Mouse (Mus musculus): ENCODE measurements around the gene Ago1.
A peak's percentile ranks its signal among the peaks of the same experiment; 100 is the strongest.

Gene Ago1

DNA sequence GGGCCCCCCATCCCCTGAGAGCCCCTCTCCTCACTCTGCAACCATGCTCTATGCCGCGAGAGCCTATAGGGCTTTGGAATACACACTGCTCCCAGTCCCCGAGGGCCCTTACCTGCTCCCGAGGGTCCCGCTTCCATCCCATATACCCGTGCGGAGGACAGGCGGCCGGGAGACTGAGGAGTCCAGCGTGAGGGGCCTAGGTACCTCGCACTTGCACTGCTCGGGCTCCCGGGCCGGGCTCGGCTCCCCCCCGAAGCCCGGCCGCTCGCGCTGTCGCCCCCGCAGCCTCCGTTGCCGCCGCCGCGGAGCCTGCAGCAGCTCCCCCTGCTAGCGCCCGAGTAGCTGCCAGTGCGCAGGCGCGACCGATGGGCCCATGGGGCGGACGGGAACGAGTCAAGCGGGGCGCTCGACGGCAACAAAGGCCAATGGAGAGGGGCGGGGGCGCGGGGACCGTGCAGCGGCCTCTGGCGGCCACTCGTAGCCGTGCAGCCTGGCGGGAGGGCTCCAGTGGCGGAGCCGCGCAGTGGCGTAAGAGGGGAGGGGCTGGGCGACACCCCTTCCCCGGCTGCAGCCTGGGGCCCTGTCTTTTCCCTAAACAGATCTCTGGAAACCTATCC lies at the start of gene Ago1:
Gene Ago1, minus strand, starts transcription at position 299 of the 617 bp plus-strand sequence.
- DNase-seq (ENCODE audit: low read depth), result peak; percentile 88

- no peak for DNase-seq (ENCODE audit: low read depth)
These were observed 44.1 kb upstream of the Ago1 start for GRCm38 (mm10) chr4:126512308-126513066.

- DNase-seq (ENCODE audit: low read depth), result no peak
These were observed 42.6 kb upstream of the Ago1 start for GRCm38 (mm10) chr4:126511013-126511412.

DNA sequence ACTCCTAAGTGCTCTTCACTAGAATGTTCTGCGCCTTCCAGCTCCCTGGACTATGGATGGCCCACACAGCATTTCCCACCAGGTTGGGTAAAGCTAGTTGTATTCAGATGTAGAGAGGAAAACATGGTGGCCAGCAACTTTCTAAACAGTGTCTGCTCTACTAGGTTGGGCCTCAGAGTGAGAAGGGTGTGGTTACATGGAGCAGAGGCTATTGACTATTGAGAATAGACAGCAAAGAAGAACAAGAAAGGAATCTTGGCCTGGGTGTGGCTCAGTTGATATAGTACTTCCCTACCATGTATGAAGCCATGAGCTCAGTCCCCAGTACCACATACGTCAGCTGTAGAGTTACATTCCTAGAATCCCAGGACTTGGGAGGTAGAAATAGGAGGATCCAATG lies 40.7 kb upstream of the Ago1 start:
- DNase-seq (ENCODE audit: low read depth), result no peak

GRCm38 (mm10) chr4:126508110-126508899 lies 39.9 kb upstream of the Ago1 start:
- DNase-seq (ENCODE audit: low read depth), result no peak

DNA sequence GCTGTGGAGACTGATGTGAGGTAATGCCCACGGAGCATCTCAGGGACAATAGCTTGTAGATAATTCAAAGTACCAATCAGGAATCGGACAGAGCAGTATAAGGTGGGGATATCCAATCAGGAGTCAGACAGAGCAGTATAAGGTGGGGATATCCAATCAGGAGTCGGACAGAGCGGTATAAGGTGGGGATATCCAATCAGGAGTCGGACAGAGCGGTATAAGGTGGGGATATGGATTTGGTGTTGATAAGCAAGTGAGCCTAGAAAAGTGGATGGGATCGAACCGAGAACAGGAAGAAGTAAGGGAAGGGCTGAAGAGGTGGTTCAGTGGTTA lies 34.6 kb upstream of the Ago1 start:
- DNase-seq (ENCODE audit: low read depth), result no peak

- no peak for DNase-seq (ENCODE audit: low read depth)
These were observed 34.0 kb upstream of the Ago1 start for GRCm38 (mm10) chr4:126502141-126502976.

DNA sequence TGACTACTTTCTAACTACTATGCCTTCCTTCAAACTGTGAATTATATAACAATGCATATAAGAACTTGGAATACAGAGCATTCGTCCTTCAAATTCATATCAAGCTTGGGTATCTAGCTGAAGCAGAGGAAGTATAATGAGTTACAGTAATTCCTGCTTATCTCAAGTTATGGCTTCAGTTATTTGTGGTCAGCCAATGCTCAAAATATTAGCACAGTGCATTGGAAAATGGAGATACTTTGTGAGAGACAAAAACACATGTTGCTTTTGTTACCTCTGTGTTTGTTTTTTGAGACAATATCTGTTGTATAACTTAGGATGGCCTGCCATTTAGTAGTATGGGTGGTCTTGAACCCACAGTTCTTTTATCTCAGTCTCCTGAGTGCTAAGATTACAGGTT lies 30.2 kb upstream of the Ago1 start:
- no peak for DNase-seq (ENCODE audit: low read depth)

DNA sequence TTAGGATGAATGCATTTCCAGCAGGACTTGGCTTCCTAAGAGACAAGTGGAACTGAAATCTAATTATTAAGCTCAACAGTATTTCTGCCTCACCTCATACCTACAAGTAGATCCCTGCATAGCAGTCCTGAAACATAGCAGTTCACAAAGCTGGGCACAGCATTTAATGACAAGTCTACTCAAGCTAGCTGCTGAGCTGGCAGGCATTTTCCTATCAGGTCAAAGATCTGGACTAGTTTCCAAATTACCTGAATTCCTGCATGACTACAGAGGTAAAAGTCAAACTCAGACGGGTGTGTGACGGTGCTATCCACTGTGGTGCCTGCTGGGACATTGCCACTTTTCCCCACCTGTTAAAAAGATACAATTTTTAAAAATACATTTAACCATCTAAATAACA lies 28.6 kb upstream of the Ago1 start:
- DNase-seq (ENCODE audit: low read depth), result no peak

- no peak for DNase-seq (ENCODE audit: low read depth)
These were observed 27.8 kb upstream of the Ago1 start for GRCm38 (mm10) chr4:126495942-126496790.

GRCm38 (mm10) chr4:126495453-126495852 lies 27.1 kb upstream of the Ago1 start:
- DNase-seq (ENCODE audit: low read depth), result no peak

GRCm38 (mm10) chr4:126493416-126493815 lies 25.0 kb upstream of the Ago1 start:
- DNase-seq (ENCODE audit: low read depth), result no peak

- no peak for DNase-seq (ENCODE audit: low read depth)
These were observed 23.6 kb upstream of the Ago1 start for GRCm38 (mm10) chr4:126491977-126492376.

DNA sequence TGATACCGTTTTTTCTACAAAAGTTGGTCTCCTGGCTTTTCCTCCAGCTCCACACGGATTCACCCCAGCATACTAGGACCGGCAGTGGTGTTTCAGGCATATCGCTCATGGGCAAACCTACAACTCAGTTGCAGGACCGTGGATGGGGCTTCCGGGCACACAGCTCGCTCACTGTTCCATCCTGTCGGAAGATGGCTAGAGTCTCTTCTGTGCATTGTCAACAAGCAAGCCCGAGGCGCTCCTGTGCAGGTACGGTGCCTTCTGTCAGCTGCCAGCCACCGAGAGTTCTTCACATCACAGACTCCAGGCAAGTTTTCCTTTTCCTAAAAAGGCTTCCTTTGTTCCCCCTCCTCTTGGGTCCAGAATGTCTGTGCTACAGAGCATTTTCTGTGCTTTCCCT lies 22.3 kb upstream of the Ago1 start:
- DNase-seq (ENCODE audit: low read depth), result no peak

DNA sequence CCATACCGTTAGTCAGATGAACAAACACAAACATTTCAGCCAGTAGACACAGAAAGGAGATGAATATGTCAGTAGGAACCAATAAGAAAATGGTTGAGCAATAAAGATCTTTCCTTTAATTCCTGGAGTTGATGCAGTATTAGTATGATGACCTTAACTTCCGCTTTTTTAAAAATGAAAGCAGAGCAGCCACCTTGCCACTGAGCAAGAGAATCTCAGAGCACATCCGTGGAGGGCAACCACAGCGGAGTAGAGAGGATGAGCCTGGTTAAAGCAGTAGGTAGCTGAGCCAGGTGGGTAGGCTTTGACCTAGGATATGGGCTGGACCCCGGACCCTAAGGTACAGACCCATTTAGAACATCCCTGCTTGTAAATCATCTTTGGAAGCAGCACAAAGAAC lies 21.4 kb upstream of the Ago1 start:
- no peak for DNase-seq (ENCODE audit: low read depth)

GRCm38 (mm10) chr4:126486217-126486616 lies 17.8 kb upstream of the Ago1 start:
- no peak for DNase-seq (ENCODE audit: low read depth)

DNA sequence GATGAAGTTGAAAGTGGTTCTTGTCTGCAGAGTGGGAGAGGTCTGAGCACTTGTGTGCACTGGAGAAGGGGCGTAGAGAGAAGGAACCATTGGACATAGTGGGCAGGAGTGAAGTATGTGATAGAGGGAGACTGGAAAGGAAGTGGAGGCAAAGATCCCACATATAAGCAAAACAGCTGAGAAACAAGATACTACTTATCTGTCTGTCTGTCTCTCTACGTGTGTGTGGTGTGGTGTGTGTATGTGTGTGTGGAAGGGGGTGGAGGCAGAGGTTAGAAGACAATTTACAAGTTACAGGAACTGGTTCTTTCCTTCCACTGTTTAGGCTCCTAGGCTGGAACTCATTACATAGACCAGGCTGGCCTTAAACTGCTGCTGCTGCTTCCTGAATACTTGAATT lies 16.7 kb upstream of the Ago1 start:
- DNase-seq (ENCODE audit: low read depth), result no peak

DNA sequence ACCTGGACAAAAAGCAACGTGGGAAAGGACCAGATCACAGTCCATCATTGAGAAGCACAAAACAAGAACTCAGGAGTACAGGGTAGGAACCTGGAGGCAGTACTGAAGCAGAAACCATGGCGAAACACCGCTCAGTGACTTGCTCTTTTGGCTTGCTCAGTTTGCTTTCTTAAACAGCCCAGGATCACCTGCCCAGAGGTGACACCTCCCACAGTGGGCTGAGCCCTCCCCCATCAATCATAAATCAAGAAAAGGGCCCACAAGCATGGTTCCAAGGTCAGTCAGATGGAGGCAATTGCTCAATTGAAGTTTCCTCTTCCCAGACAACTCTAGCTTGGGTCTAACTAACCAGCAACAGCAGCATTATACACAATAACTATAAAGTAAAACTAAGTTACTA lies 15.5 kb upstream of the Ago1 start:
- no peak for DNase-seq (ENCODE audit: low read depth)

DNA sequence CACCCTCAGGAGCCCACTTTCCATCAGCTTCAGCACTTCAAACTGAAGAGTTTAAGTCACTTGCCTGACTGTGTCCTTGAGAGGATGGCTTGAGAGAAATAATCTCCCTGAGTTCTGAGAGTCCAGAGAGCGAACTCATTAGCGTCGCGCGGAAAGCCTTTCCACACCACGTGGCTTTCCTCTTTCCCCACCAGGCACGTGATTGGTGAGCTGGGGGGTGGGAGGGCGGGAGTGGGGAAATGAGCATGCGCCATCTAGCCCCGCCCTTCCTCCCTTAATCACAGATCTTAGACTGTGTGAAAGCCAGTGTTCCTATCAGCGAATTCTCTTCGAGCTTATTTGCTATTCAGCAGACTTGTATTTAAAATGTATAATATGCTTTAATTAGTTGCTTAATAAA lies 14.6 kb upstream of the Ago1 start:
- DNase-seq (ENCODE audit: low read depth), result no peak

GRCm38 (mm10) chr4:126481461-126481860 lies 13.1 kb upstream of the Ago1 start:
- DNase-seq (ENCODE audit: low read depth), result no peak

DNA sequence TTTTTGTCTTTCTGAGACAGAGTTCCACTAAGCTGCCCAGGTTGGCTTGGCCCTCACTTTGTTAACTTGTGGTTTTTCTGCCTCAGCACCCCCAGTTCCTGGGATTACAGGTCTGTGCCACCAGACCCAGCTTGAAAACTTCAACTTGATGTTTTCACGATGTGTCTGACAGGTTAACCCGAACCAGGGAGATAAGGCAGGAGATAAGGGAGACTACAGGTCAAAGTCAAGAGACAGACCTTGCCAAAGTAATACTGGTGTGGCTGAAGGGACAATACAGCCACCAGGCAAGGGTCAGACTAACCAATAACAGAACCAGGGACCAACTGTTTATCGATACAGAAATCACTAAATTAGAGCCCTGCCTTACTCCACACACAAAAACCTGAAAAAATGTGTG lies 11.9 kb upstream of the Ago1 start:
- no peak for DNase-seq (ENCODE audit: low read depth)

Measured in c-Kit-positive CD71-negative TER-119-negative erythroid progenitor cells, embryonic 14.5 days (primary cell).